Mouse (Mus musculus): ENCODE measurements around the gene Col27a1.

Gene Col27a1

DNA sequence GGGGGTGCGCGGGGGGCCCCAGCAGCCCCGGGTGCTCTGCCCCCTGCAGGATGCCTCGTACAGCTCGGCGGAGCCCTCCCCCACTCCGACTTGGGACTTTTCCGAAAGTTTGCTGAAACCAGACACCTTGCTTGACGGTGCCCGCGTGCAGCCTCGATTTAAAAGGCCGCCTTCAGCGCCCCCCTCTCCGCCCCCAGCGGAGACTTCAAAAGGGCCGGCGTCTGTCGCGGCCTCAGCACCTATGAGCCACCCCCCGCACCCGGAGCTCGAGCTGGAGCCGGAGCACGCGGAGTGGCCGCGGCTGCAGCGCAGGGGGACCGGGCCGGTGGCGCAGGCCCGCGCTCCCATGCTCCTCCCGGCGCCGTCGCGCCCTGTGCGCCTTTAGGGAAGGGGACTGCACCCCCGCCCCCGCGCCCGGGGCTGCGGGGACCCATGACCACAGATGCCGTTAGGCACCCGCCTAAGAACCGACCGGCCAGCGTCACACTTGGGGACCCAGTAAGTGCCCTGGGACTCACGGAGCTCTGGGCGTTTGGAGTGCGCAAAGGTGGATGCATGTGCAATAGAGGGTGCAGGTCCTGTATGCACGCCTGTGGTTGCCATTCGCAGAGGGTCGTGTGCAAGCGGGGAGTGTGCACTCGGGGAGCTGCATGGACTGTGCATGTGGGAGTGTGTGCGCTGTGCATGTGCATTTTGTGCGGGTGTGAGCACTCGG is at the start of gene Col27a1:
Gene Col27a1, plus strand, starts transcription at position 98 of the 715 bp plus-strand sequence.
- no peaks in the 10 kb centered on the region for H3K27me3 ChIP-seq (ENCODE audit: control insufficient read depth, insufficient read depth, low read length, poor library complexity, severe bottlenecking)
- DNase-seq (ENCODE audit: low read depth, low spot score), result peak; percentile 54
- no peaks in the 10 kb centered on the region for H3K36me3 ChIP-seq (ENCODE audit: control insufficient read depth, insufficient read depth, low read length, poor library complexity, severe bottlenecking)

DNA sequence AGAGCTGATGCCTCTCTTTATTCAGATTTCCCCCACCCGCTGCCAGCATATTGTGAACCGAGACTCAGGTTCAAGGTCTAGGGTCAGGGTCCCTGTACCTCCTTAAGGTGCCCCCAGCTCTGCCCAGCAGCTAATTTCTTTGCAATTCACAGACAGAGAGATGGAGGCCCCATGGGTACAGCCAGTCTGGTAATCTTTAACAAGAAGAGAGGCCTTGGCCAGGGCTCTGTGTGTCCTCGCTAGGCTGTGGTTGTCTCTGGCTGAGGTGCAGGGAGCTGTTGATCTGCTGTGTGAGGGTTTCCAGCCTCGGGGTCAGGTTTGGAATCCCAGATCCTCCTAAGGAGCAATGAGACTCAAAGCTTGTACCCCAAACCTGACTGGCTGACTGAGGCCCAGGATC is 48.2 kb upstream of the Col27a1 start:
- no peaks in the 10 kb centered on the region for H3K27me3 ChIP-seq (ENCODE audit: control insufficient read depth, insufficient read depth, low read length, poor library complexity, severe bottlenecking)
- no peaks in the 10 kb centered on the region for H3K36me3 ChIP-seq (ENCODE audit: control insufficient read depth, insufficient read depth, low read length, poor library complexity, severe bottlenecking)
- no peak for DNase-seq (ENCODE audit: low read depth, low spot score)

DNA sequence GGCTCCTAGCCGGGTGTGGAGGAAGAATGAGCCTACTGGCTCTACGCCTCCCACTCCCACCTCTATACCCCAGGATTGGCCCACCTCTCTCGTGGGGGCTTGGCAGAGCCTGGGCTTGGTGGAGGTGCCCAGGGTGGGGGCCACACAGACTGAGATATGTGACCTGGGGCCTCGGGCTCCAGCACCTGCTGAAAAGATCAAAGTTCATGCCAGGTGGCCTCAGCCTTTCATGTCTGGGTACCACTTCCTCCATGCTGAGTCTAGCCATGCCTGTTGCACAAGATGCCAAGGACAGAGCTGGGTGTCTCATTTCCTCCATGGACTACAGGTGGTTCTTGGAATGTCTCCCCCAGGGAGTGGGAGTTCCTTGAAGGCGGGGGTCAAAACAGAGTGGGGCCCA is 47.5 kb upstream of the Col27a1 start:
- H3K27me3 ChIP-seq (ENCODE audit: control insufficient read depth, insufficient read depth, low read length, poor library complexity, severe bottlenecking), result no peaks in the 10 kb centered on the region
- DNase-seq (ENCODE audit: low read depth, low spot score), result no peak
- H3K36me3 ChIP-seq (ENCODE audit: control insufficient read depth, insufficient read depth, low read length, poor library complexity, severe bottlenecking), result no peaks in the 10 kb centered on the region

DNA sequence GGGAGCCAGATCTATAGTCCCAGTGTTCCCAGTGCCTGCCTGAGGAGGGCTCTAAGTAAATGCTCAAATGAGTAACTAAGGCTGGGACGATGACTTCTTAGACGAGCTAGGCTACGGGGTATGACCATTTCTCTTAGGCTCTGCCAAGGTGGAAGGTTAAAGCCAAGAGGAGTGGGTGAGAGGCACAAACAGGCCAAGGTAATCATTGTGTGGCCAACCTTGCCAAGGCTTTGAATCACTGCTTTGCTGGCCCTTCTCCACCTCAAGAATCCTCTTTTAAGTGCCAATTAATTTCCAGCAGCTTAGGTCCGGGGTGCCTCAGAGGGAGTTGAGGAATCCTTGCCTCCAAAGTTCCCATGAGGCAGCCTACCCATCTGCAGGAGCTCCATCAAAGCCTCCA is 43.7 kb upstream of the Col27a1 start:
- no peak for DNase-seq (ENCODE audit: low read depth, low spot score)
- Histone ChIP-seq H3K36me3 (ENCODE audit: control insufficient read depth, insufficient read depth, low read length, poor library complexity, severe bottlenecking) (no peaks in the 10 kb centered on the region), H3K27me3 (ENCODE audit: control insufficient read depth, insufficient read depth, low read length, poor library complexity, severe bottlenecking) (no peaks in the 10 kb centered on the region)

DNA sequence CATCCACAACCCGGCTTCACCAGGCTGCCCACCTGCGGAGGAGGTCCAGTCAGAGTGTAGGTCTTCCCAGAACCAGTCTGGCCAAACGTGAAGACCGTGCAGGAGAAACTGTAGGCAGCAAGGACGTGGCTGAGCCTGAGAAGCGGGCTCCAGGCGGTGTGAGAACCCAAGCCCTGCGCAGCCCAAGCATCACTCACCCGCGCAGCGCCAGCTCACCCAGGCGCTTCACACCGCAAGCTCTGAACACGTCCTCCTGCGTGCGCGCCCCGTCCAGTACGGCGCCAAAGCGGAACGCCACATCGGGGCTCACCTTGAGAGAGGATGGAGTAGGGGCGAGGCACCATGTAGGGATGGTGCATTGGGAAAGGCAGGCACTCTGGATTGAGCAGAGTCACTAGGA is 42.7 kb upstream of the Col27a1 start:
- Histone ChIP-seq H3K27me3 (ENCODE audit: control insufficient read depth, insufficient read depth, low read length, poor library complexity, severe bottlenecking) (no peaks in the 10 kb centered on the region), H3K36me3 (ENCODE audit: control insufficient read depth, insufficient read depth, low read length, poor library complexity, severe bottlenecking) (no peaks in the 10 kb centered on the region)
- no peak for DNase-seq (ENCODE audit: low read depth, low spot score)

DNA sequence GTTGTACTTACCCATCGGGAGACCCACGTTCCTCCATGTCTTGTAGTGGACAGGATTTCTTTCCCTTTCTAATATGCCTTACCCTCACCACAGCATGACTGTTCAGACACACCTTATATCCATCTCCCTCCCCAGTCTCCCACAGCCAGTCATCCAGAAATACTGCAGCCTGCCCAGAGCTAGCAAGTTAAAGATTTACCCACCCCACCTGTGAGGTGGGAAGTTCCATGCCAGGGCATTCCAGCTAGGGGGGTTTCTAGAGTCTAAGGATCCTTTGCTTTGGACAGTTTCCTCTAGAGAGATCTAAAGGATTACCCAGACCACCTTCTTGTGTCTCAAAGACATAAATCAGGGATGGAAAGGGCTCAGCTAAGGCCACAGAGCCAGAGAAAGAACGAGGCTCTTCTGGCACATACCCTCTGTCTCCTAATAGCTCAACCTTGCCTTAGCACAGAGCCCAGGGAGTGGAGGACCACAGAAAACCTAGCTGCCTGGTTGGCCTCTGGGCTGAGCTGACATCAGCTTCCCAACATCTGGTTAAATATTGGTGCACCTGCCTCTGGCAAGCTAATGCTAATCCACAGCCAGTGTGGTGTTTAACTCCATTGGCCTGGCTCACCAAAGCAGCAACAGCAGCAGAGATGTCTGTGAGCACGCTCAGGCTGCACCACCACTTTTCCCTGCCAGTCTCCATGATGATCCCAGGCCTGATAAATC is 41.7 kb upstream of the Col27a1 start, which contains the start of gene Kif12:
Gene Kif12, minus strand, starts transcription at position 163 of the 717 bp plus-strand sequence.
- Histone ChIP-seq H3K27me3 (ENCODE audit: control insufficient read depth, insufficient read depth, low read length, poor library complexity, severe bottlenecking) (no peaks in the 10 kb centered on the region), H3K36me3 (ENCODE audit: control insufficient read depth, insufficient read depth, low read length, poor library complexity, severe bottlenecking) (no peaks in the 10 kb centered on the region)
- no peak for DNase-seq (ENCODE audit: low read depth, low spot score)

DNA sequence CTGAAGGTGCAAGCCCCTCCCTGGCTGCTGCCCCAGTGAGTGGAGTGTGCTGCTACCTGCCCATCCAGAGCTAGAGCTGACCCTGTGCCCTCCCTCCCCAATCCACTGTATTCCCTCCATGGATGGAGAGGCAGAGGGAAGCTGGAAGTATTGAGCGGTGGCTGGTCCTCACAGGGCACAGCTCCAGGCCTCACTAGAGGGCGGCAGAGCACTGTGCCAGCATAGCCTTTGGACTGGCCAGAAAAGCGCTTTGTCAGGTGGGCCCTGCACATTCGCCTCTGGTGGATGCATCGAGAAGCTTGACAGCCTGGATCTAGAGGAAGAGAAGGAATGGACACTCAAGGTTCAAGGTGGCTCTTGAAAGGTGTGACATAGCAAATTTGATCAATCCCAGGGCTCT is 32.2 kb upstream of the Col27a1 start:
- Histone ChIP-seq H3K36me3 (ENCODE audit: control insufficient read depth, insufficient read depth, low read length, poor library complexity, severe bottlenecking) (no peaks in the 10 kb centered on the region), H3K27me3 (ENCODE audit: control insufficient read depth, insufficient read depth, low read length, poor library complexity, severe bottlenecking) (no peaks in the 10 kb centered on the region)
- DNase-seq (ENCODE audit: low read depth, low spot score), result peak; percentile 65

DNA sequence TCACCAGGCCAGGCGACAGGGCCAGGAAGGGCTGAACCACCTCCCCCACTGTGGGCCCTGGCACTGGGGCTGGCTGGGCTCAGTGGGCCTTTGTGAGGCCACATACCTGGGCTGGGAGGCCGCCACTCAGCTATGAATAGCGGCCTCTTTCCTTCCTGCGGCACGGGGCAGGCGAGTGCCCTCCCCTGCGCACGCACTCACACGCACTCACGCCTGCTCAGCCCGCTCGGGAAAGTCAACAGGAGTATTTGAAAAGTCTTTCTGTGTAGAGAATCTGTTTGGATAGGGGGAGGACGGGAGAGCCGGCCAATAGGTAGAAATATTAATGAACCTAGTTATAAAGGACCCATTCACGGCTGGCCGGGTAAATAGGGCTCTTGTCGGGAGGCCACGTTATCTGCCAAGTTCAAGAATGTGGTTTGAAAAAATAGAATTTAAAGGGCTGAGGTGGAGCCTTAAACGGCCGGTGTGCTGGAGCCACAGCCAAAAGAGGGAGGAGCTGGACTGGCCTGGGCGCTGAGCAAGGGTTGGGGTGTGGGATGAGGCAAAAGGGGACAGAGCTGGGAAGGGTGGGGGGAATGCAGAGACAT is 27.4 kb upstream of the Col27a1 start:
- Histone ChIP-seq H3K27me3 (ENCODE audit: control insufficient read depth, insufficient read depth, low read length, poor library complexity, severe bottlenecking) (no peaks in the 10 kb centered on the region), H3K36me3 (ENCODE audit: control insufficient read depth, insufficient read depth, low read length, poor library complexity, severe bottlenecking) (no peaks in the 10 kb centered on the region)
- no peak for DNase-seq (ENCODE audit: low read depth, low spot score)

DNA sequence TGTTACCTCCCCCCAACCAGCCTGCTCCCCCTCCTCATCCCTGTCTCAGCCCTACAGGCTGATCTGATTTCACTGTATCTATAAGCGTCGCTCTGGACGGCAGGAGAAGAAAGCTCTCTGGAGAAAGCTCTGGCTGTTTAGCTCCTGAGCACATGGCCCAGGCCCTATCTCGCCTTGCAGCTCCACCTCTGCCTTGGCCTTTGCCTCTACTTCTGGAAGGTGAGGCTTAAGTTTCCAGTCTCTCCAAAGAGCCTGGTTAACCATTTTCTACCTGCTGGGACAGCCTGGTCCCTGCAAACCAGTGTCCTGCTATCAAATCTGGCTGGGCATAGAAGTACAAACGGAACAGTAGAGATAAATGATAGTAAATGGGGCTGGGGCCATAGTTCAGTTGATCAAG is 22.2 kb upstream of the Col27a1 start:
- H3K27me3 ChIP-seq (ENCODE audit: control insufficient read depth, insufficient read depth, low read length, poor library complexity, severe bottlenecking), result no peaks in the 10 kb centered on the region
- H3K36me3 ChIP-seq (ENCODE audit: control insufficient read depth, insufficient read depth, low read length, poor library complexity, severe bottlenecking), result no peaks in the 10 kb centered on the region
- no peak for DNase-seq (ENCODE audit: low read depth, low spot score)

DNA sequence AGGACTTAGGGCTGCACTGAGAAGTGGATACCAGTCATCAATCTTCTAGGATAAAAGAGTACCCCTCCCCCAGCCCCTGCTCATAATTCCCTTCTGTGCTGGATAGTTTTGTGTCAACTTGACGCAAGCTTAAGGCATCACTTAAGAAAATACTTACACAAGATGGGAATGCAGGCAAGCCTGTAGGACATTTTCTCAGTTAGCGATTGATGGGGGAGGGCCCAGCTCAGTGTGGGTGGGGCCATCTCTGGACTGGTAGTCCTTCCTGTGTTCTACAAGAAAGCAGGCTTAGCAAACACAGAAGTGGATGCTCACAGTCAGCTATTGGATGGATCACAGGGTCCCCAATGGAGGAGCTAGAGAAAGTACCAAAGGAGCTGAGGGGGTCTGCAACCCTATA is 19.4 kb upstream of the Col27a1 start:
- Histone ChIP-seq H3K36me3 (ENCODE audit: control insufficient read depth, insufficient read depth, low read length, poor library complexity, severe bottlenecking) (no peaks in the 10 kb centered on the region), H3K27me3 (ENCODE audit: control insufficient read depth, insufficient read depth, low read length, poor library complexity, severe bottlenecking) (no peaks in the 10 kb centered on the region)
- no peak for DNase-seq (ENCODE audit: low read depth, low spot score)

DNA sequence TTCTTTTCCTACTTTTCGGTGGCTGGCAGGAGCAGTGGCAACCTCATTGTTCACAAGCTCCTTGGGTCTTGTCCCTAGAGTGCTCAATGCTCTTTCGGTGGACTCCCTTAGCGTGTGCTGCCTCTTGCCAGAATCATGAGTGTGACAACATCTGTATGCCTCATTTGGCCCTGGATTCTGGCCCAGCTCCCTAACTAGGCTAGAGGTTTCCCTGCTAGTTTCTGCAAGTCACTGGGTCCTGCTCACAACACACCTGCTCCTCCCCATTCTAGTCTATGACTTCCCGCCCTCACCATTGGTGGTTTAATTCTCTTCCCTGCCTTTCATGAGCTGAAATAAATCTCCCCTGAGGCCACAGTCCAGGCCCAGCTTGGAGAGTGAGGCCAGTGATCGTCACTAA is 14.4 kb upstream of the Col27a1 start:
- no peaks in the 10 kb centered on the region for H3K27me3 ChIP-seq (ENCODE audit: control insufficient read depth, insufficient read depth, low read length, poor library complexity, severe bottlenecking)
- no peak for DNase-seq (ENCODE audit: low read depth, low spot score)
- no peaks in the 10 kb centered on the region for H3K36me3 ChIP-seq (ENCODE audit: control insufficient read depth, insufficient read depth, low read length, poor library complexity, severe bottlenecking)

DNA sequence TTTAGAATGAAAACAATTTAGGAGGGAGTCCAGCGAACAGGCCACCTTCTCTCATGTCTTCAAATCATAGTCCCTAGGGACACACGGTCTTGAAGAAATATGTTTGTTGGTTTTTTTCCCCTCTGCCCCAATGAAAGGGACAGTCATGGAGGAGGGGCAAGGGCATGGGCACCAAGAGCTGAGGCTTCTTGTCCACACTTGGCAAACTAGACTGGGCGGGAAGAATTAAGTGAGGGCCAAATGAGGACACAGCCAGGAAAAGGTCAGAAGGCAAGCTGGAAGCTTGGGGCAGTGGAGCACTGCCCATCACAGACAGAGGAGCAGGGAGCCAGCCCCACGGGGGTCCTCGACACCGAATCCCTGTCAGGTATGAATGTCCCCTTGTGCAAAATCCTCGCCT is 9.9 kb upstream of the Col27a1 start:
- no peaks in the 10 kb centered on the region for H3K36me3 ChIP-seq (ENCODE audit: control insufficient read depth, insufficient read depth, low read length, poor library complexity, severe bottlenecking)
- H3K27me3 ChIP-seq (ENCODE audit: control insufficient read depth, insufficient read depth, low read length, poor library complexity, severe bottlenecking), result no peaks in the 10 kb centered on the region
- no peak for DNase-seq (ENCODE audit: low read depth, low spot score)

DNA sequence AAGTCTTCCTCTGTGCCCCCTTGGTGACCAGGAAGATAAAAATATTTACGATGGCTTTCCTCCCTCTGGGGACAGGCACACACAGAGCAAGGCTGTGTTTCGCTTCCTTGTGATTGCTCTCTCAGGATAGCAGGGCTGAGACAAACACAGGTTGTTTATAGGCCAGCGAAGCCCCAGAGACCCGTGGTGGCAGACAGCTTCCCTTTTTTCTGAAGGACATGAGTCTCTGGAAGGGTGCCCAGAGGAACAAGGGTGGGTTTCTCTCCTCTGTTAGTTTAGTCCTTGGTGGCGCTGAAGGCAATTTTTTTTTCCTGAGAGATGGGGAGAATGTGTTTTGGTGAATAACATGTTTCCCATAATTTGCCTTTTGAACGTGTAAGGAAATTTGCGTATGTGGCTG is 8.2 kb upstream of the Col27a1 start:
- DNase-seq (ENCODE audit: low read depth, low spot score), result peak; percentile 47
- Histone ChIP-seq H3K27me3 (ENCODE audit: control insufficient read depth, insufficient read depth, low read length, poor library complexity, severe bottlenecking) (no peaks in the 10 kb centered on the region), H3K36me3 (ENCODE audit: control insufficient read depth, insufficient read depth, low read length, poor library complexity, severe bottlenecking) (no peaks in the 10 kb centered on the region)

DNA sequence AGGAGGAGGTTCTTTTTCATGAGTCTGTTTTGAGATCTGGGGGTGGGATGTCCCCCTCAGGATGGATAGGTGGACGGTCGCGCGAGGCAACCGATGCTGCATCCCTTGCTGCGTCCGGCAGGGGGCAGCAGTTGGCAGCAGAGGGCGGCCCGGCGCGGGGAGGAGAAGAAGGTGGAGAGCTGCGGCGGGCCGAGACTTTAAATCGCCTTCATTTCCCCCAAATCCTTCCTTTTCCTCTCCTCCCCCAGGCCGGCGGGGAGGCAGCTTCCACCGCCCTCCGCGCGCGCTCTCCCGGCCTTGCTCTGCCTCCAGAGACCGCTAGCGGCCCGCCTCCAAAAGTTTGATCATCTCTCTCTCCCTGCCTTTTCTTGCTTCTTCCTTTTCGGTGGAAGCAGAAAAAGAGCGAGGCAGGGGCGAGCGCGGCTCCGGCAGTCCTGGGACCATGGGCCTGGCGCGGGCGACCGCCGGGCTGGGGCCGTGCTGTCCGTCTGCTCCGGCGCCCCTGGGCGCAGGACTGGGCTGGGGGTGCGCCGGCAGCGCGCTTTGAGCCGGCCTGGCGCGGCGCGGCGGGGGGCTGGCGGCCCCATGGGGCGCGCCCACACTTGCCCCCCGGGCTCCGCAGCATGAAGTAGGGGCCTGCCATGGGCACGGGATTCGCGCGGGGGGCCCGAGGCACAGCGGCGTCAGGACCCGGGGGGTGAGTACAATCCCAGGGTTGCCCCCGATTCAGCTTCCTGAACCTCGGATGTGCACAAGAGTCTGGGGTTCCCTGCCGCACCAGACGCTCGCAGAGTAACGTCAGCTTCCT is 1.6 kb downstream of the Col27a1 start:
- Histone ChIP-seq H3K27me3 (ENCODE audit: control insufficient read depth, insufficient read depth, low read length, poor library complexity, severe bottlenecking) (no peaks in the 10 kb centered on the region), H3K36me3 (ENCODE audit: control insufficient read depth, insufficient read depth, low read length, poor library complexity, severe bottlenecking) (no peaks in the 10 kb centered on the region)
- DNase-seq (ENCODE audit: low read depth, low spot score), result peak; percentile 78
